Mouse (Mus musculus): ENCODE data around the gene Crim1. TPM values are rescaled to one million over a fixed set of nuclear protein-coding genes. Genes with fewer than 3 reads are reported as not detected.

The Crim1 gene
- total RNA-seq, 2 experiments from 2014 or later = 37.5 to 46.3 TPM

DNA sequence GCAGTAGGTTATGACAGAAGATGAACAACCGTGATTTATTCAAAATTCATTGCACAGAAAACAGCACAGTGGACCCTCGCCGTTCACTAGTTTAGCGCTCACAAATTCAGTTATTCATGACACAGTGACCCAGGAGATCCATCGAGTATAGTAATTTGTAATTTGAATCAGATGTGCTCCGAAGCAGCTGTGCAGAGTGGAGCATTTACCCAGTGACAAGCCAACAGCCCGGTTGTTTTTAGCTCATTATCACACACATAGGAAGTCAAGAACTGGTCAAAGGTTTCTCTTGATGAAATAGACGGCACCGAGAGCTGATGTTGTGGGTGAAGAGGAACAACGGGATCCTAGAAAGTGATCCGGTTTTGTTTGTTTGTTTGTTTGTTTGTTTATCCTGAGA lies 64.1 kb downstream of the Crim1 start:
- no peak overlapping the region for H3K27ac ChIP-seq
- TF ChIP-seq CTCF (IDR thresholded peaks at IDR 0.05) = no peak
- DNase-seq = no peak
- intact Hi-C loops (cut with DNase I) = no loop called here
- H3K4me3 ChIP-seq = no peak overlapping the region

GRCm38 (mm10) chr17:78265135-78265534 lies 65.1 kb downstream of the Crim1 start:
- intact Hi-C loops (cut with DNase I) = no loop called here
- no peak for TF ChIP-seq CTCF (IDR thresholded peaks at IDR 0.05)
- Histone ChIP-seq H3K4me3 (no peak overlapping the region), H3K27ac (no peak overlapping the region)
- DNase-seq = no peak

- H3K4me3 ChIP-seq = no peak overlapping the region
- no peak overlapping the region for H3K27ac ChIP-seq
- no peak for TF ChIP-seq CTCF (IDR thresholded peaks at IDR 0.05)
- intact Hi-C loops (cut with DNase I) = no loop called here
- no peak for DNase-seq
Measured at GRCm38 (mm10) chr17:78266271-78266670, 66.2 kb downstream of the Crim1 start.

GRCm38 (mm10) chr17:78268591-78268990 lies 68.5 kb downstream of the Crim1 start:
- no peak overlapping the region for H3K4me3 ChIP-seq
- intact Hi-C loops (cut with DNase I) = no loop called here
- peak overlapping the region; percentile 46; the same call in 1 of the 2 replicates for H3K27ac ChIP-seq
- DNase-seq = no peak
- TF ChIP-seq CTCF (IDR thresholded peaks at IDR 0.05) = no peak

- intact Hi-C loops (cut with DNase I) = no loop called here
- H3K4me3 ChIP-seq = no peak overlapping the region
- TF ChIP-seq CTCF (IDR thresholded peaks at IDR 0.05) = no peak
- peak overlapping the region; percentile 46 for H3K27ac ChIP-seq
- no peak for DNase-seq
Measured at GRCm38 (mm10) chr17:78269311-78269710, 69.3 kb downstream of the Crim1 start.

DNA sequence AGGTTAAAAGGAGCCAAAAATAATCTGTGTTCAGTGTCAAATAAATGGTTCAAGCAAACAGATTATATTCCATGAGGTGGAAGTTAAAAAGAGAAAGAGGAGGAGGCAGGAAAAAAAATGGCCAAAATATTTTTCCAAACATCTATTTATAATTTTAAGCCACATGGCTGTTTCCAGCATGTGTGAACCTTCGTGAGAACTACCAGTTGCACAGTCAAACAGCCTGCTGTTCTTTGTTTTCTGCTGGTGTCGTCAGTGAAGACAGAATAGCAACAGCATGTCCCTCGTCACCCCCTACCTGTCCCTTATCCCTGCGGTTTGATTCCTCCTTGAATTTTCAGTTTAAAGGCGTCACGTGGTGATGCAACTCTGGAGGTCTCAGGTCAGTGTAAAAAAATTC lies 70.0 kb downstream of the Crim1 start:
- DNase-seq = no peak
- H3K4me3 ChIP-seq = no peak overlapping the region
- no peak for TF ChIP-seq CTCF (IDR thresholded peaks at IDR 0.05)
- intact Hi-C loops (cut with DNase I) = no loop called here
- peak overlapping the region; percentile 46; the same call in 1 of the 2 replicates for H3K27ac ChIP-seq

- no peak for TF ChIP-seq CTCF (IDR thresholded peaks at IDR 0.05)
- peak overlapping the region; percentile 70 for H3K27ac ChIP-seq
- no peak overlapping the region for H3K4me3 ChIP-seq
- DNase-seq = no peak
- intact Hi-C loops (cut with DNase I) = no loop called here
Measured at GRCm38 (mm10) chr17:78271731-78272130, 71.7 kb downstream of the Crim1 start.

DNA sequence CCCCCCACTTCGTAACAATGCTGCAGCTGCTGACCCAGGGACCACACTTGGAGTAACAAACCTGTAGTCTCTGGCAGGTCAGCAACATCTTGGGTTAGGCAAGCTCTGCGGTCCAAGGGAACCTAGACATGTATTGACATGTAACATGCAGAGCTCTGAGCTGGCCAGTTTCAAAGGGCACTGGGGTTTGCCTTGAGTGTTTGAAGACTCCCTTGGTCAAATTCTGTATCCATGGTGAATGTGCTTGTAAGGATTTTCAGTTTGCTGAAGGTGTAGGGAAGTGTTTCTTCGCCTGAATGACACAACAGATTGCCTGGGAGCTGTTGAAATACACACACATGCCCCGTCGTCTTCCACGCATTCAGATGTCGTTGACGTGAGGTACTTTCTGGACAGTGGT lies 72.1 kb downstream of the Crim1 start:
- Histone ChIP-seq H3K27ac (peak overlapping the region; percentile 70), H3K4me3 (no peak overlapping the region)
- DNase-seq = no peak
- TF ChIP-seq CTCF (IDR thresholded peaks at IDR 0.05) = no peak
- intact Hi-C loops (cut with DNase I) = no loop called here

DNA sequence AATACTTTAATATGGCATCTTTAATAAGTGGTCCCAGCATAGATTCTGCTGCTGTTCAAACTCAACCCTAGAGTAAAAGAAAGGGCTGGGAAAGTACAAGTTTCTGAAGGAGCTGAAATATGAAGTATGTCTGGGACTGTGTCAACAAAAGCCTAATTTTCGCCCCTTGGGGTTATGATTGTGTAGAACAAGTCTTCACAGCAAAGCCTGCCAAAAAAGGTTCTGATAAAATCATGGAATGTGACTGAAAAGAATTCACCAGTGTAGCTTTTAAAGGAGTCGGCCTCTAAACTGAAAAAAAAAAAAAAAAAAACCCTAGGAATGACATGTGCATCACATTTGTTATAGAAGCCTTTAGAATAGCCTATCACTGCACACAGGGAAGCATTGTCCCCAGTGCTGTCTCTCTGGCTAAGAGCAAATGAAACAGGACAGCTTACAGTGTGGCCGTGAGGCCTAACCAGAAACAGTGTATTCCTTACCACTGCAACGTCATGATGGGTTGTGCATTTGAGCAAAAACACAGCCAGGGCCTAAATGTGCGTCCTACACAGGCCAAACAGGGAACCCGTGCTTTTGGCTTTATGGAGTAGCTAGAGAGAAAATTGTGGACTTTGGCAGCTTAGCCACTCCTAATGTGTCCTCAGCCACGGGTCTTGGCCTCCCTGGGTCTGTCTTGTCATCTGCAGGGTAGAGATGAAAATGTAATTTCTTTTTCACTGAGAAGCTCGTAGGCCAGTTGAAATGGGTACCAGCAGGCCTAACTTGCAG lies 72.8 kb downstream of the Crim1 start:
- DNase-seq = no peak
- Histone ChIP-seq H3K27ac (peak overlapping the region; percentile 70), H3K4me3 (no peak overlapping the region)
- intact Hi-C loops (cut with DNase I) = no loop called here
- TF ChIP-seq CTCF (IDR thresholded peaks at IDR 0.05) = no peak

DNA sequence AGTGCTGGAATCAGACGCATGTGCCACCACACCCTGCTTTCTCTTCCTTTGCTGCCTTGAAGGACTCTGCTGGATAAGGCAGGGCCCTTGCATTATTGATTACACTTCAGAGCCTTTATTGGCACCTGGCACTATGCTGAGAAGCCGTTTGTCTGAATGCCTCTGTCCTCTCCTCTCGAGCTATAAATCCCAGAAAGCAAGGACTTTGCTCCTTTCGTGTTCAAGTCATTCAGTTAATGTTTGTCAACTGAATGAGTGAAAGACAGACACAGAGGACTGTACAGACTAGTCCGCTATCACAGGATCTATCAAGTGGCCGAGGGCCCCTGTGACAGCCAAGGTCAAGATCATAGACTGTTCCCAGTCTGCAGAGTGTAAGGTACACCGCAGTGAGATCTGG lies 73.8 kb downstream of the Crim1 start:
- no peak for DNase-seq
- Histone ChIP-seq H3K4me3 (peak overlapping the region; percentile 4; the same call in 1 of the 2 replicates), H3K27ac (peak overlapping the region; percentile 70)
- TF ChIP-seq CTCF (IDR thresholded peaks at IDR 0.05) = no peak
- intact Hi-C loops (cut with DNase I) = no loop called here

- intact Hi-C loops (cut with DNase I) = no loop called here
Measured at GRCm38 (mm10) chr17:78274609-78275506, 74.8 kb downstream of the Crim1 start.

DNA sequence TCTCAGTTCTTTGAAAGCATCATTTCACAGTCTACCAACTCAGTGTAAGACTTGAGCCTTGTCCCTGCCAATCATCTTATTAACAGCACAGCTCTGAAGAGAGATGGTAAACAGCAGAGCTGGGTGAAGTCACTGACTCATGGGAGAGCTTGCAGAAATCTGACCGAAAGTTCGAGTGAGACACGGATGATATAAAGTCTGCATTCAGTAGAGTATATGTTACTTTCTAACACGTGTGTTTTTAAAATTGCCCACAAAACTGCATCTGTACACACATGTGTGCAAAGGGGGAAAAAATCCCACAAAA lies 75.4 kb downstream of the Crim1 start:
- Histone ChIP-seq H3K4me3 (no peak overlapping the region), H3K27ac (no peak overlapping the region)
- DNase-seq = no peak
- intact Hi-C loops (cut with DNase I) = no loop called here
- no peak for TF ChIP-seq CTCF (IDR thresholded peaks at IDR 0.05)

More at GRCm38 (mm10) chr17:78274609-78275506, 74.8 kb downstream of the Crim1 start:
- DNase-seq = no peak
- Histone ChIP-seq H3K27ac (peak overlapping the region; percentile 25; the same call in 1 of the 2 replicates), H3K4me3 (no peak overlapping the region; the same call in none of the 2 replicates)
- TF ChIP-seq CTCF (IDR thresholded peaks at IDR 0.05) = no peak

DNA sequence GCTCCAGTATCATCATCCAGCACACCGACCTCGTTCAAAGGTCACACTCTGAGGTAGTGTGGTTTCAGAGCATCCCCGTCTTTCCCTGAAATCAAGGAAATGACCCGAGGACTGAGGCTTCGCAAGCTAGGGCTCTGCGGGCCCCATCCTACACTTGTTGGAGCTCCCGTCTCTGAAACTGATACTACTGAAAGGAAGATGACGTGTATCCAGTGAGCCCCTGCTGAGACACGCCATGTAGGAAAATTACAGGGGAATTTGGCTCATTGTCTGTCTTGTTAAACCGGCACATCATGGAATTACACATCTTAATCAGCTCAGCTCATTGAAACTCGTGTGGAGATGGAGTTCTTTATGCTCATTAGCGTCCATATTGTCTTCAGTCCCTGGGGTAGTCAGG lies 79.1 kb downstream of the Crim1 start:
- no peak for TF ChIP-seq CTCF (IDR thresholded peaks at IDR 0.05)
- no peak overlapping the region for H3K4me3 ChIP-seq
- H3K27ac ChIP-seq = no peak overlapping the region
- no peak for DNase-seq
- intact Hi-C loops (cut with DNase I) = no loop called here
